Mouse (Mus musculus) forebrain, embryonic 13.5 days (tissue): ENCODE results near the gene Eva1a. TPM values are rescaled to one million over a fixed set of nuclear protein-coding genes. Genes with fewer than 3 reads are reported as not detected.

Experiments
- ATAC-seq: fragments of 200-750 bp; cut with Nextera tagmentation; 2 replicates; pipeline ENCODE4 v1.8.0; 2017
- H3K27ac ChIP-seq: fragments of 300-500 bp; sonication (generic); 2 replicates; pipeline ENCODE4 v1.5.1; 2015; ENCODE audit warnings: inconsistent platforms, mild to moderate bottlenecking, moderate library complexity
- H3K27me3 ChIP-seq: fragments of 300-500 bp; sonication (generic); 2 replicates; pipeline ENCODE4 v1.6.1; 2015; ENCODE audit warnings: mild to moderate bottlenecking, inconsistent platforms
- H3K36me3 ChIP-seq: fragments of 300-500 bp; sonication (generic); 2 replicates; pipeline ENCODE4 v1.6.1; 2015; ENCODE audit warnings: mild to moderate bottlenecking, inconsistent platforms; ENCODE audit not compliant: poor library complexity, severe bottlenecking
- H3K4me1 ChIP-seq: fragments of 300-500 bp; sonication (generic); 2 replicates; pipeline ENCODE4 v1.6.1; 2015; ENCODE audit warnings: inconsistent platforms
- H3K4me2 ChIP-seq: fragments of 300-500 bp; sonication (generic); 2 replicates; pipeline ENCODE4 v1.6.1; 2015; ENCODE audit warnings: inconsistent platforms, mild to moderate bottlenecking, moderate library complexity
- H3K4me3 ChIP-seq: fragments of 300-500 bp; sonication (generic); 2 replicates; pipeline ENCODE4 v1.5.1; 2015; ENCODE audit warnings: mild to moderate bottlenecking, inconsistent platforms
- H3K9ac ChIP-seq: fragments of 300-500 bp; sonication (generic); 2 replicates; pipeline ENCODE4 v1.6.1; 2015; ENCODE audit warnings: mild to moderate bottlenecking, inconsistent platforms
- H3K9me3 ChIP-seq: fragments of 300-500 bp; sonication (generic); replicated peaks from 2 replicates; pipeline ENCODE4 v1.6.1; 2016; ENCODE audit warnings: inconsistent platforms
- WGBS: fragments of 180-500 bp; shearing (Covaris S2); methylation state at CpG from one replicate; pipeline ENCODE4 v1.1.7; 2015; 5-methylcytosine and 5-hydroxymethylcytosine counted together
- polyA plus RNA-seq: library from polyadenylated mRNA; unstranded; fragments of >200 nt; fragmentation: Nextera tagmentation; extraction: Ambion mirVana; gene quantifications from 2 replicates; pipeline ENCODE4 v1.2.1, GENCODE M21; 2015

The Eva1a gene
- polyA plus RNA-seq, 1 experiment from 2014 or later, result 1.2 TPM

DNA sequence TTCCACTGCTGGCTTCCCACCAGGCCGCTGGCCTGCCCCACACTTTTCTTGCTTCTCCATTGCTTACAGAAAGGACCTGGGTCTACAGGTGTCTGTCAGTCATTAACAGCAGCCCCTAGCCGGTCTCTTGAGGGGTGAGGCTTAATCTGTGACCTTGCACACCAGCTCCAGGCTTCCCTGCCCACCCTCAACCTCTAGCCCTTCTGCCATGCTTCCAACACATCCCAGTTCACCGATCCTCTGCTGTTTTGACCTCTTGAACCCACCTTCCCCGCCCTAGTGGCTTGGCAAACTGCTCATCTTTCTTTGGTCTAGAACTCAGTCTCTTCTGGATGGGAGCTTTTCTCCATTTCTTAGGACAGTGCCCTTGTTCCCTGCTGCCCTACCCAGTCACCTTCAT is 2.8 kb downstream of the Eva1a start:
- ATAC-seq, result no peak
- Histone ChIP-seq H3K27me3 (peaks cover 46% of the 10 kb centered on the region), H3K9me3 (no peaks in the 10 kb centered on the region), H3K4me2 (no peak overlapping the region), H3K27ac (no peak overlapping the region), H3K4me3 (no peak overlapping the region), H3K4me1 (peaks cover 16% of the 10 kb centered on the region), H3K36me3 (no peaks in the 10 kb centered on the region), H3K9ac (no peak overlapping the region)
- 37% methylated on average over 4 of the region's 4 CpGs for WGBS

DNA sequence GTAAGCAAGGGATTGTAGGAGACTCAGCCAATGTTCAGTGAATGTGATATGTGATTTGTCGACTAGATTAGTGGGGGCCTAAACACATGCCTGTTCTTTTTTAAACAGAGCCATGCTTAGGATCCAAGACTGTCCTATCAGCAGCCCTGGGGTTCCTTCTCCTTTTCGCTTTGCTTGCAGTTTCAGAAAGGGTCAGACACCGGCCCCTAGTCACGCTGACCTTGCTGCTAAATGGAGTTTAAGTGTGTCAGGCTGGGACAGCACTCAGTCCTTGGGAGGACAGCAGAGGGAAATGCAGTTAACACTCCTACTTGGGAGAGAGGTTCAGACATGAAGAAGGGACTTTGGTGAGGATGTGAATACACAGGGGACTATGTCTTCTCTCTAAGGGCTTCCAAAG is 3.7 kb downstream of the Eva1a start:
- WGBS, result 75% methylated on average over 4 of the region's 4 CpGs
- Histone ChIP-seq H3K9ac (no peak overlapping the region), H3K4me3 (no peak overlapping the region), H3K27ac (no peak overlapping the region), H3K36me3 (no peaks in the 10 kb centered on the region), H3K27me3 (peaks cover 46% of the 10 kb centered on the region), H3K4me1 (peaks cover 16% of the 10 kb centered on the region), H3K9me3 (no peaks in the 10 kb centered on the region), H3K4me2 (no peak overlapping the region)
- no peak for ATAC-seq

DNA sequence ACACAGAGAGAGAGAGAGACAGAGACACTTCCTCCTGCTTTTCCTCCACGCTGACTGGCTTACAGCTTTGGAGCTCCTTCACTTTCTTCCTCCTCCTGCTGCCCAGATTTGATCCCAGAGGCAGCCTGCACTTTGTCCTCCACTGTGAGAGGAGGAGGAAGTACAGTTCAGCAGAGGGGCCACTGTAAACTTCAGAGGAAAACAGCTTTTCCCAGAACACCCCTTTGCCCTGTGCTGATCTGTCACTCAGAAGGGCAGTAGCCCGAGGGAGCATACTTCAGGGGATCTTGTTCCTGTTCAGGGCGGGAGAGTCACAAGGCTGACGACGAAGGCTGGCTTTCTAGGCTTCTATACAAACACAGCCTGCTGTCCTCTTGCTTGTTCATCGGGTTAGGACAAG is 7.1 kb downstream of the Eva1a start:
- 66% methylated on average over 6 of the region's 6 CpGs for WGBS
- peaks cover 1% of the 10 kb centered on the region; the same call in 1 of the 2 replicates for H3K4me1 ChIP-seq
- H3K4me2 ChIP-seq, result no peak overlapping the region
- no peak overlapping the region for H3K4me3 ChIP-seq
- H3K27me3 ChIP-seq, result peaks cover 14% of the 10 kb centered on the region
- ATAC-seq, result no peak
- no peak overlapping the region for H3K9ac ChIP-seq
- H3K9me3 ChIP-seq, result no peaks in the 10 kb centered on the region
- no peak overlapping the region for H3K27ac ChIP-seq
- H3K36me3 ChIP-seq, result no peaks in the 10 kb centered on the region

DNA sequence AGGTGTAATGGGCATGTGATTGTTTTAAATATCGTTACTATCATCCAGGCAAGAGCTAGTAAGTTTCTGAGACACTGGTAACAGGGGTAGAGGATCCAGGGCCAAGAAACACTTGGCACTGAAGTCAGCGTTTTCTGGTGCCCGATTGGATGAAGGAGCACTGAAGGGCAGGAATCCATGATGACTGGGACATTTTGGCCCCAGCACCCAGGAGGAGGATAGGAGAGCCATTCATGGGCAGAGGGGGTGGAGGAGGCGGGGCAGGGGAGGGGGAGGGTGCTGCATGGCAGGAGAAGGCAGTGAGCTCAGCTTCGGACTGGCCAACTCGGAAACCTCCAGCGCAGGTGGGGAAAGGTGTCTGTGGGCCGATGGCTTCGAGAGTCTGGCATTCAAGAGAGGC is 9.4 kb downstream of the Eva1a start:
- H3K36me3 ChIP-seq, result no peaks in the 10 kb centered on the region
- H3K9ac ChIP-seq, result no peak overlapping the region
- no peak overlapping the region for H3K27ac ChIP-seq
- no peak for ATAC-seq
- no peak overlapping the region for H3K4me2 ChIP-seq
- no peak overlapping the region for H3K4me3 ChIP-seq
- no peaks in the 10 kb centered on the region for H3K4me1 ChIP-seq
- H3K9me3 ChIP-seq, result no peaks in the 10 kb centered on the region
- whole genome bisulfite sequencing, result 79% methylated on average over 9 of the region's 9 CpGs
- H3K27me3 ChIP-seq, result no peaks in the 10 kb centered on the region

DNA sequence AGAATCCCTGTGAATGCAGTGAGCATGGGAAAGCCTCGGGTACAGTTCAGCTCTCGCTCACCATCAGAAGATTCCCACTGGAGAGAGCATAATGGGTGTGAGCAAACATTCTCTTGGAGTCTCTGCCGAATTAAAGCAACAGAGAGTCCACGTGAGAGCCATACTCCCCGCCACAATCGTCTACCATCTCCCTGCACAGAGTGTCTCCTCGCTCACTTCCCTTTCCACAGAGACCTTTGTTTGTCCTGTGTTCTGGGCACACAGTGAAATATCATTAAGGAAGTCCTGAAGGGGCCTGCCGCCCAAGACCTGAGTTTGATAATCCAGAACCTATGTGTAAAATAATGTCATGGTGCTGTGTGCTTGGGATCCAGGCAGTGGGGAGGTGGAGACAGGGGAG is 10.7 kb downstream of the Eva1a start:
- Histone ChIP-seq H3K27ac (no peak overlapping the region), H3K4me2 (no peak overlapping the region), H3K9ac (no peak overlapping the region), H3K4me3 (no peak overlapping the region), H3K27me3 (no peaks in the 10 kb centered on the region), H3K36me3 (no peaks in the 10 kb centered on the region), H3K9me3 (no peaks in the 10 kb centered on the region), H3K4me1 (no peaks in the 10 kb centered on the region)
- ATAC-seq, result no peak
- 88% methylated on average over 8 of the region's 8 CpGs for WGBS

DNA sequence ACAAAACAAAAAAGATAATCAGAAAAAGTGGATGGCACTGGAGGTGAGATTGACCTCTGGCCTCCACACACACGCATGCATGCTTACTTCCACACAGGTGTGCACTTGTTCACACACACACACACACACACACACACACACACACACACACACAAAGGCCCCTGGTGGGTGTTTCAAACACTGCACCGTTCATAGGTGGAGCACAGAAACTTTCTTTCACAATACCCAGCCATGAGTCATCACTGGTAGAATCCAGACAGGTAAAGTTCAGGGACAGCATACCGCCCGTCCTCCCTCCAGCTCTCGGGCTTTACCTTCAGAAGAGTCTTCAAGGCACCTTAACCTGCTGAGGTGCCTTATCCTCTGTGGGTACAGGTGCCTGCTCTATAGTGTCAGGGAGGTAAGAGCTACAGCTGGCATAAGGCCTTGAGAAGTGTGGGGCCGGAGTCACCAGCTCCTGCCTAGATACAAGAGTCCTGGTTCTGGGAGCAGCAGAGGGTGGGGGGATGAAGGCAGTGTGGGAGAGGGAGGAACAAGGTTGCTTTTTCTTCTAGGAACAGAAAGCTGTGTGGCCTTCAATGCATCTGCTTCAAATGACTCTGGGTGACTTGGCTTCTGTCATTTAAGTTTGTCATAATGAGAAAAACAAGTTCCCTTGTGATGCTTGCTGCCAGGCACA is 11.3 kb downstream of the Eva1a start:
- Histone ChIP-seq H3K4me2 (no peak overlapping the region), H3K36me3 (no peaks in the 10 kb centered on the region), H3K9ac (no peak overlapping the region), H3K9me3 (no peaks in the 10 kb centered on the region), H3K27ac (no peak overlapping the region), H3K4me3 (no peak overlapping the region), H3K27me3 (no peaks in the 10 kb centered on the region), H3K4me1 (no peaks in the 10 kb centered on the region)
- no peak for ATAC-seq
- 94% methylated on average over 6 of the region's 6 CpGs for WGBS

DNA sequence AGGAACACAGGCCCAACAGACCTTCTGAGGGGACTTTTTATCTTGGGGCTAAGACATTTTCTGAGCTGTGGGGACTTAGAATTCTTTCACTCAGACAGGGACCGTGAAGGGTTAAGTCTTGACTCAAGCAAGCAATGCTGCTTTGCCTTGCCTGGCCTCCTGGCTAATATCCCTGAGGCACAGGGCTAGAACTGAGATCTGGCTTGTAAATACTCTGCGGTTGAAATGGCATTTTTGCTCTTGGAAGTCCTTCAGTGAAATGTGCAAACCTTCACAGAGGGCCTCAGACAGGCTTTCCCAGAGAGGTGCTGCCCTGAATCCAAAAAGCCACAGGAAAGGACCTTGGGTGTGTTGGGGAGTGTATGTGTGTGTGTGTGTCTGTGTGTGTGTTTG is 11.9 kb downstream of the Eva1a start:
- 79% methylated on average over 2 of the region's 2 CpGs for WGBS
- no peaks in the 10 kb centered on the region for H3K9me3 ChIP-seq
- no peak overlapping the region for H3K4me3 ChIP-seq
- H3K4me2 ChIP-seq, result no peak overlapping the region
- no peak for ATAC-seq
- no peaks in the 10 kb centered on the region for H3K27me3 ChIP-seq
- H3K36me3 ChIP-seq, result no peaks in the 10 kb centered on the region
- H3K9ac ChIP-seq, result no peak overlapping the region
- H3K4me1 ChIP-seq, result no peaks in the 10 kb centered on the region
- H3K27ac ChIP-seq, result no peak overlapping the region

DNA sequence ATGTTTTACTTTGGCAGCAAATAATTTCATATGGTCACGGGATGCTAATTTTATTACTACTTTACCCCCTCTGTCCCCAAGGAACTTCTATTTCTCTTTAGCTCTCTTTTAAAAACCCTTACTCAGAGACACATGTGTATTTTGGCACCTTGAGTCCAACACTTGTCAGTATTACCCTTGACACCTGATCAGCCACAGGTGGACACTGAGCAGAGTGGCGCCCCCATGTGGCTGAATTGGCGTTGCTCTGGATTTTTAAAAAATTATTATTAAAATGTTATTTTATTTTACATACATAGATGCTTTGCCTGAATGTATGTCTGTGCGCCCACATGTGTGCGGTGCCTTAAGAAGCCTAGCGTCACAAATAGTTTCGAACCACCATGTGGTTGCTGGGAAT is 14.0 kb downstream of the Eva1a start:
- Histone ChIP-seq H3K36me3 (no peaks in the 10 kb centered on the region), H3K27ac (no peak overlapping the region), H3K4me1 (no peaks in the 10 kb centered on the region), H3K4me3 (no peak overlapping the region), H3K9ac (no peak overlapping the region), H3K4me2 (no peak overlapping the region), H3K27me3 (no peaks in the 10 kb centered on the region), H3K9me3 (no peaks in the 10 kb centered on the region)
- 80% methylated on average over 7 of the region's 7 CpGs for WGBS
- ATAC-seq, result no peak

DNA sequence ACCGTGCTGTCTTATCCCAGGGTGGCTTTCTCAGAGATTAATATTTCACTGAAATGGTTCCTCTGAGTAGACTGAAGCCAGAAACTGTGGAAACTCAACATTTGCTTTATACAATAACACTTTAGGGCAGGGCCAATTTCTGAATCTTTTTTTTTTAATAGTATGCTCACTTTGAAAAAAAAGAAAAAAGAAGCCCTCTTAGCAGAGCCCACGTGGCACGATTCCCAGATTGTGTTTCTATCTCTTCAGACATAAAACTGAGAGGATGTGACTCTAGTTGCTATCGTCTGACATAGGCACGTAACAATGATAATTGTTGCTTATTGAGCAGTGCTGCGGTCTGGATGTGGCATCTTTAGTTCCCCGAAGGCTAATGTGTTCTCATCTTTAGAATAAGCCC is 19.1 kb downstream of the Eva1a start:
- Histone ChIP-seq H3K4me2 (no peak overlapping the region), H3K4me1 (no peaks in the 10 kb centered on the region), H3K9me3 (no peaks in the 10 kb centered on the region), H3K27me3 (no peaks in the 10 kb centered on the region), H3K36me3 (no peaks in the 10 kb centered on the region), H3K27ac (no peak overlapping the region), H3K4me3 (no peak overlapping the region), H3K9ac (no peak overlapping the region)
- 86% methylated on average over 7 of the region's 7 CpGs for WGBS
- ATAC-seq, result no peak

DNA sequence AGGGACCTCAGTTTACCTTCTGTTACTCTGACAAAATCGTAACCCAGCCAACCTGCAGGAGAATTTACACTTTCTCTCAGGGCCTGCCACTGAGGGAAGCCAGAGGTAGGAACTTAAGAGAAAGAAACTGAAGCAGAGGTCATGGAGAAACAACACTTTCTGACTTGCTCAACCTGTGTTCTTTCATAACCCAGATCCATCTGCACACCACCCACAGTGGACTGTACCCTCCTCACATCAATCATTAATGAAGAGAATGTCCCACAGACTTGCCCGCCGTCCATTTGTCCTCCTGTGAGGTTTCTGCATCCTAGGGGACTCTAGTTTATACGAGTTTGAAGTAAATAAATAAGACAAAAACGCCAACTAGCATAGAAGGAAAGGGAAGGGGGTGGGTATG is 24.4 kb downstream of the Eva1a start:
- no peak for ATAC-seq
- WGBS, result 80% methylated on average over 5 of the region's 5 CpGs
- H3K27me3 ChIP-seq, result no peaks in the 10 kb centered on the region
- H3K9me3 ChIP-seq, result no peaks in the 10 kb centered on the region
- no peaks in the 10 kb centered on the region for H3K36me3 ChIP-seq
- no peak overlapping the region for H3K4me2 ChIP-seq
- no peak overlapping the region for H3K4me3 ChIP-seq
- H3K27ac ChIP-seq, result no peak overlapping the region
- no peak overlapping the region for H3K9ac ChIP-seq
- no peaks in the 10 kb centered on the region for H3K4me1 ChIP-seq

DNA sequence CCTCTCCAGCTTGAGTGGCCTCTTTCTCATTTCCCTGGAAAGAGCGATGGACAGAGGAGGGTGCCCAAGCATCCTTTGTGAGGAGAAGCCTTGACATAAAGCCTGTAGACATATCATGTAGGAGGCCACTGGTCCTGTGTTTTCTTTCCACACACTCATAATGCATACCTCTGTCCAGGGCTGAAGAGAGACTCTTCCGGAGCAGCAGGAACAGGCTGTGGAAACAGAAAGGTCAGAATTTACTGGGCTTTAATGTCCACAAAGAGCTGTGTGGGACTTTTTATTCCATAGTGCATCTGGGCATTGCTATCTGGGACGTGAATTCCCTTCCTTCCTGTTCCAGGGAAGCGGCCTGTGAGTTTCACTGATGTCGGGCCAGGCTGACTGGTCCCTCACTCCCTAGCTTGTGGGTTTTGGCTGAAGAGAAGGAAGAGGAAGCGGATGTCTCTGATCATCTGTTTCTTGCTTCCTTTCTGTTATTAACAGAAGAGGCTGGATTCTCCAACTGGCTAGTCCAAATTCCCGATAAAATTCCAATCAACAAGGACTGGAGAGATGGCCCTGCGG is 25.8 kb downstream of the Eva1a start:
- Histone ChIP-seq H3K27me3 (no peaks in the 10 kb centered on the region), H3K9me3 (no peaks in the 10 kb centered on the region), H3K4me1 (no peaks in the 10 kb centered on the region), H3K4me2 (no peak overlapping the region), H3K27ac (no peak overlapping the region), H3K36me3 (no peaks in the 10 kb centered on the region), H3K9ac (no peak overlapping the region), H3K4me3 (no peak overlapping the region)
- WGBS, result 92% methylated on average over 8 of the region's 8 CpGs
- no peak for ATAC-seq

DNA sequence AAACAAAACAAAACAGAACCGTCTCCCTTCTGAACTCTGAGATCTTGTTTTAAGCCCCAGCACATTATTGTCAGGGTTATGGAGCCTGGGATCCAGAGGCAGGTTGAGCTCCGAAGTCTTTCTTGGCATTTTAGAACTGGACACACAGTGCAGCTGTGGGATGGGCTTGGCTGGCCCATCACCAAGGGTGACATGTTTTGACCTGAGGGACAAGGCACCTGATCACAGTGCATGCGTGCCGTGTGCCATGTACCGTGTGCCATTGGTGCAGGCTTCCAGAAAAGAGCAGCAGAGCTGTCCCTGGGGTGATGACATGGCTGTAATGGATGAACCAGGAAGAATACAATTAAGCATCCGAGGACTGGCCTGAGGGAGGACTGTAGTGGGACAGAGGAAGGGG is 29.6 kb downstream of the Eva1a start:
- Histone ChIP-seq H3K27ac (no peak overlapping the region), H3K4me3 (no peak overlapping the region), H3K4me1 (no peaks in the 10 kb centered on the region), H3K4me2 (no peak overlapping the region), H3K9me3 (0 out of 2 replicates have a peak, but pooled peaks cover 4% of the 10 kb centered on the region), H3K9ac (no peak overlapping the region), H3K27me3 (no peaks in the 10 kb centered on the region), H3K36me3 (no peaks in the 10 kb centered on the region)
- no peak for ATAC-seq
- WGBS, result 85% methylated on average over 6 of the region's 6 CpGs

DNA sequence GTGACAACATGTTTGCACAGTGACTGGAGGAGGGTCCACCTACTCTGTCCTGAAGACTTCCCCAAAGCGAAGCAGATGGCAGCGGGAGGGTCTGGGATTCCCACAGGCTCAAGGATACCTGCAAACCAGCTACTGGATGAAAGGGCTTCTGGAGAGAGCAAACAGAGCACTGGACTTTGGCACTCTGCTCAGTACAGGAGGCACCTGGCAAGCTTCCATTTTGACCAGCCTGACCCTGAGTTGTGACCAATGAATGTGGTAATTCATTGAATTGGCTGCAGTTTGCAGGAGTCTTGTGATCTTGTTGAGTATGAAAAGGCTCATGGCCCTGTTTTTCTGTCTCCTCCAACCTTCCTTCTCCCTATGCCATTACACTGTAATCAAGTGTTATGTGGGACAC is 32.2 kb downstream of the Eva1a start:
- Histone ChIP-seq H3K4me3 (no peak overlapping the region), H3K9ac (no peak overlapping the region), H3K4me1 (no peaks in the 10 kb centered on the region), H3K27ac (no peak overlapping the region), H3K27me3 (no peaks in the 10 kb centered on the region), H3K36me3 (no peaks in the 10 kb centered on the region), H3K9me3 (0 out of 2 replicates have a peak, but pooled peaks cover 4% of the 10 kb centered on the region), H3K4me2 (no peak overlapping the region)
- 97% methylated on average over 2 of the region's 2 CpGs for WGBS
- no peak for ATAC-seq
